Mouse (Mus musculus) cerebellum, postnatal 14 days (tissue): ENCODE measurements around the gene Bivm.
A peak's percentile ranks its signal among the peaks of the same experiment; 100 is the strongest.

ENCODE experiments used
- DNase-seq, 2 experiments: peaks; one replicate each; pipeline ENCODE4 v3.0.0; 2021; ENCODE audit warnings: mixed read lengths in 2 of 2

The Bivm gene

GRCm38 (mm10) chr1:44118239-44119054 is at the start of gene Bivm, which contains the start of gene Kdelc1:
Gene Bivm, plus strand, starts transcription at chr1:44118957.
Gene Kdelc1, minus strand, starts transcription at chr1:44118808.
- DNase-seq: peak; percentile 90

GRCm38 (mm10) chr1:44101448-44102225 is 17.1 kb upstream of the Bivm start:
- DNase-seq: peak; percentile 33 to 50

DNA sequence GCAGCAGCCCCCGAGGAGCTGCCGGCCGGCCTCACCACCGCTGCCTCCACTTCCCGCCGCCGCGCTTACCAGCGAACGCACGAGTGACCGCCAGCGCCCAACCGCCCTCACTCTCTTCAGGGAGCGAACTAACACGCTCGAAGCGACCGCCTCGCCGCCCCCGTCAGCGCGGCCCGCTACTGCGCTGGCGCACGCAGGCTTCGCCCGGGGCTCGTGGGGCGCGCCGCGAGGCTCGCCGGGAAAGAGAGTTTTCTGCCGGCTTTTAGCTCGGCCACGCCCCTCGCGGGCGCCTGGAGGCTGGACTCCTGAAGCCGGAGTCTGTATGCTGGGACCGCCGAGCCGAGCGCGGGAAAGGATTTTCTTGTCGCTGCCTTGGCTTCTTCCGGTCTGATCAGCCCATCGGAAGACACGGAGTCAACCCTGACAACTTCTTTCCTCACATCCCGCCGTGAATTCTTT is 16.5 kb upstream of the Bivm start, which contains the start of gene Tex30:
Gene Tex30, minus strand, starts transcription at position 183 of the 459 bp plus-strand sequence.
- peak; percentile 93 to 95 for DNase-seq

DNA sequence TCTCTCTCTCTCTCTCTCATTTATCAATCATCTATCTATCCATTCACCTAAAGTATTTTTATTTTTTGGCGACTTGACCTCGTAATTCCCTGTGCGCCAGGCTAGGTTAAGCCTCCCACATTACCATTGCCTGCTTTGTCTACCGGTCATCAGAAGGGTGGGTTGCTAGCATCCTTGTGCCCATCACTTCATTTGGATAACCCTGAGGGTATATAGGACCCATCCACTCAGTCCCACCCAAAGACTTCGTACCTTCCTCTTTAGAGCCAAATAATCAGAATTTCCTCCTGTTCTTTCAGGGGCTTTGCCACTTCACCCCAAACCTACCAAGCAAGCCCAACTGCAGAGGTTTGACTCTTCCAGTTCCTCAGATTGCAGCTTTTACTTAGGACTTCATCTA is 15.8 kb upstream of the Bivm start:
- DNase-seq: no peak

DNA sequence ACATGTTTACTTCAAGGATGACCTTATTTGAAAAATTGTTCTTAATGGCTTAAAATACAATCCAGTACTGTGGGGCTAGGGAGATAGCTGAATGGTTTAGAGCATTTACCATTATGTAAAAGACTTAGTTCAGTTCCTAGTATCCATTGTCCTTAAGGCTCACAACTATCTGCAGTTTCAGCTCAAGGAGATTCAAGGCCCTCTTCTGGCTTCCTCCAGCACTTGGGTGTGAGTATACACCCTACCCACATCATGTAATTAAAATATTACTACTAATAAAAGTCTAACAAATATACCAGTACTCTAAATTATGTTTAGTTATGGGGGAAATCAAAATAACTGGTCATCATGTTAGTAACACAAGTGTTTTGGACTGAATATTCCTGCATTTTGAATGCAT is 1.2 kb upstream of the Bivm start:
- DNase-seq: no peak

GRCm38 (mm10) chr1:44119201-44120073 is 680 bp downstream of the Bivm start:
- peak; percentile 82 to 84 for DNase-seq

- no peak for DNase-seq
These were observed 1.3 kb downstream of the Bivm start for GRCm38 (mm10) chr1:44120074-44120406.

- DNase-seq: no peak
These were observed 3.5 kb downstream of the Bivm start for GRCm38 (mm10) chr1:44122256-44122655.

- no peak for DNase-seq
These were observed 6.8 kb downstream of the Bivm start for GRCm38 (mm10) chr1:44125590-44125989.

DNA sequence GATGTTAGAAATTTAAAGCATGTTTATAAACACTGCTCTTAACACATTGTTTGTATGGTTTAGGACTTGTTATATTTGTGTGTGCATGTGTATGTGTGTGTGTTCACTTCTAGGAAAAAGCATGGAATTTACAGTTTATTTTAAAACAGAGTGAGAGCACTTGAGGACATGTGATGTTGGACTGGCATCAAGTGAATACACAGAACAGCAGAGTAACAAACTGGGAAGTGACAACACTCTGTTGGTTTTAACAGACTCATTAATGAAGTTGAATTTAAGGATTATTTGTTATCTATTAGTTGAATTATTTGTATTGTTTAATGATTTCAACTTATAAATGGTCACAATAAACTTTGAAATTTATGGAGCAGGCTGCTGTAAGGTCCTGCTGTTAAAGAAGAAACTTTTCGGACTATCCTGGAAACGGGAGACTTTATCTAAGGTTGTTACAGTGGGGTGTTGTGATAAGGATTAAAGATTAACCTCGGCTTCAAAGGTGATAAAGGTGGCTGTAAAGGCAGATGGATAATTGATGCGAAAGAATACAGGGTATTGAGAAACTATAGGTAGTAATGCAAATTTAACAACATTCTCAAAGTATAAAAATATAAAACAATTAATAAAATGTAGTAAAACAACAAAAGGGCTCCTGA is 11.3 kb downstream of the Bivm start:
- no peak for DNase-seq

- DNase-seq: no peak
These were observed 21.5 kb downstream of the Bivm start for GRCm38 (mm10) chr1:44140232-44140631.

GRCm38 (mm10) chr1:44142747-44143146 is 24.0 kb downstream of the Bivm start:
- no peak for DNase-seq

GRCm38 (mm10) chr1:44147563-44148381 is 29.0 kb downstream of the Bivm start, which contains the start of gene Ercc5:
Gene Ercc5, plus strand, starts transcription at chr1:44147744.
- DNase-seq: peak; percentile 83 to 88

- peak in 1 of 2 experiments; percentile 16 for DNase-seq
These were observed 29.9 kb downstream of the Bivm start for GRCm38 (mm10) chr1:44148706-44149105.

DNA sequence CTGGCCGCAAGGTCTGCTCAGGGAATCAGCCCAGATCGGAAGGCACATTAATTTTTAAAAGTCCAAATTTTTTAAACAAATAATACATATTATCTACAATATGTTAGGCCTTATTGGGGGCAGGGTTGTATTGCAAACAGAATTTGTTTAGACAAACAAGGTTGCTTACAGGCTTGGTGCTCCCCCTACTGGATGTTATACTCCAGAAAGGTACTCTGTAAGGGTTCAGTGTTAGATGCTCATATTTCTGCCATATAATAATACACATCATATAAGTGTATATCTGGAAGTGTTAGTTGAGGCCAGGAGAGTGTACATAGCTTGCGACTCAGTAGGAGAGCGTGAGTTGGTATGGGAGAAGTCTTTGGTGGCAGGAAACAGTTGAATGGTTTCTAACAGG is 36.5 kb downstream of the Bivm start:
- no peak for DNase-seq

DNA sequence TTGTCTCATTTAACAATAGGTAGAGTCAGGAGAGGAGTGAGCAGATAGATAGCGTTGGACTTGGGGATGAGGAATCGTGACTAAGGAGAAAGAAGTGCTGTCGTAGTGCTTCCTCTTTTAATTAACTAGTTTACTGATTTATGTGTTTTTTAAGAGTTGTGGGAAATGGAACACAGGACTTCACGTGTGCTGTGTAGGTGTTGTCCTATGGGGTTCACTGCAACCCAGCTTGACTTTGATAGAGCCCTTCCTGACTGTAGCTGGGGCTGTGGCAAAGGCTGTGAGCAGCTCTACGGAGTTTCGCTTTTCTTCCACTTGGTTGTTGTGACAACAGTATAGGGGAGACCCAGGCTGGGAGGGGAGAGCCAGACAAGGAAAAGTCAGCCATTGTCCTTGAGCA is 39.6 kb downstream of the Bivm start:
- DNase-seq: no peak

DNA sequence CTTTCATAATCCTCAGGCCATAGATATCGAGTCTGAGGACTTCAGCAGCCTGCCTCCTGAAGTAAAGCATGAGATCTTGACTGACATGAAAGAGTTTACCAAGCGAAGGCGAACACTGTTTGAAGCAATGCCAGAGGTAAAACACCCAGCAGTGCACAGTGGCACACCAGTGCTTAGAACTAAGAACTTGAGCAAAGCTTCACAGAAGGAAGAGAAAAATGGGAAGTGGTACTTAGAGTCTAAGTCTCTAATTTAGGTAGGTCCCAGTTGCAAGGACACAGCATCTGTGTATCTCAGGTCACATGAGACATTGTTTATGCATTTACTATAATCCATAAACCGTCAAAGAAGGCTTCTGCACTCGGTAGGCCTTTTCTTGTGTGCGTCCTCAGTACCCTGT is 43.1 kb downstream of the Bivm start:
- no peak for DNase-seq

- no peak for DNase-seq
These were observed 43.6 kb downstream of the Bivm start for GRCm38 (mm10) chr1:44162389-44162788.

DNA sequence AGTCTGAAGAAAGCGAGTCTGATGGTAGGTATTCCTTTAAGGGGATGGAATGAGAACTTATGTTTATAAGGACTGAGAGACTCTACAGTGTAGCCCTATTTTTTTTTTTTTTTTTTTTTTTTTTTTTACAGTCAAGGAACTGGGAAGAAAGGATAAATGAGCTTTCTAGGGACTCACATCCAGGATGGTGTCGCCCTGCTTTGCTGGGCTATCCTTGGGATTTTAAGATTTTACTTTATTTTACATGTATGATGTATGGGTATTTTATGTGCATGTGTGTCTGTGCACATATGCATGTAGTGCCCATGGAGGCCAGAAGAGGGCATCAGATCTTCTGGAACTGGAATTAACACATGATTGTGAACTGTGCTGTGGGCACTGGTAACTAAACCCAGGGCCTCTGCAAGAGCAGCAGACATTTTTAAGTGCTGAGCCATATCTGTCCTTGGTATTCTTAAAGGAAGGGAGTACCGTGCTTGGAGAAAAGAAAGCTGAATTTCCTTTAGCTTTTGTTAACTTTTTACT is 49.2 kb downstream of the Bivm start:
- peak in 1 of 2 experiments; percentile 13 for DNase-seq

GRCm38 (mm10) chr1:44172656-44173055 is 53.9 kb downstream of the Bivm start:
- DNase-seq: no peak

DNA sequence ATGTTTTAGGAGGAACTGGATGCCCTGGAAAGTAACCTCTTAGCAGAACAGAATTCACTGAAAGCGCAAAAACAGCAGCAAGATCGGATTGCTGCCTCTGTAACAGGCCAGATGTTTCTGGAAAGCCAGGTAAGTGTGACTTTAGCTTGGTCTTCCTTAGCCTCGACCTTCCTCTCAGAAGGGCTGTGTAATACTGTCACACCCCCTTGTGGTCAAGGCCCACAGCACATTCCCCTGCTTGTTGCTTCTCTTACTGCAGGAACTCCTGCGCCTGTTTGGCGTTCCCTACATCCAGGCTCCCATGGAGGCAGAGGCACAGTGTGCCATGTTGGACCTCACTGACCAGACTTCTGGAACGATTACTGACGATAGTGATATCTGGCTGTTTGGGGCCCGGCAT is 55.1 kb downstream of the Bivm start:
- DNase-seq: no peak
